Mouse (Mus musculus): ENCODE results near the gene Gnb5. TPM values are rescaled to one million over a fixed set of nuclear protein-coding genes. Genes with fewer than 3 reads are reported as not detected.

Gene Gnb5
- polyA plus RNA-seq, 1 experiment = 24.0 TPM

DNA sequence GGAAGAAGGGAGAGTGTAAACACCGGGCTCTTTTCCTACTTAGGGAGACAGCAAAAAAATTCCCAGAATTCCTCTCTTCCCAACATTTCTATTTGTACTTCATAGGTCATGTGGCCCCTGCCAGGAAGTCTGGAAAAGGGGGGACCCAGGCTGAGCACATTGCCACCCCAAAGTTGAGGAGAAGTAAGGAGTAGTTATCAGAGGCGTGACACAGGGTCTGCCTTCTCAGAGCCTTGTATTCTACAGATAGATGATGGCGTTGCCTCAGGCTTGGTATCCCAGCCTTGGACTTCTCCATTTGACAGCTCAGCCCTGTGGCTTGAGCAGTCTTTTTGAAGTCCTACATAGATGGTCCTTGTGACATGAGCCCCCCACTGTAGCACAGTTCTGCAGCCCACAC is 9.2 kb downstream of the Gnb5 start:
- no peak for TF ChIP-seq POLR2A (IDR thresholded peaks at IDR 0.05; ENCODE audit: low read depth, low read length)
- TF ChIP-seq CTCF (IDR thresholded peaks at IDR 0.05; ENCODE audit: borderline replicate concordance, insufficient read depth, low read length) = no peak
- H3K4me3 ChIP-seq (ENCODE audit: insufficient read depth, low read length) = no peak overlapping the region
- no peak overlapping the region for H3K27ac ChIP-seq (ENCODE audit: insufficient read depth, low read length)
- H3K4me1 ChIP-seq (ENCODE audit: control insufficient read depth, insufficient read depth, low read length) = 0 out of 2 replicates have a peak, but pooled peaks cover 5% of the 10 kb centered on the region

DNA sequence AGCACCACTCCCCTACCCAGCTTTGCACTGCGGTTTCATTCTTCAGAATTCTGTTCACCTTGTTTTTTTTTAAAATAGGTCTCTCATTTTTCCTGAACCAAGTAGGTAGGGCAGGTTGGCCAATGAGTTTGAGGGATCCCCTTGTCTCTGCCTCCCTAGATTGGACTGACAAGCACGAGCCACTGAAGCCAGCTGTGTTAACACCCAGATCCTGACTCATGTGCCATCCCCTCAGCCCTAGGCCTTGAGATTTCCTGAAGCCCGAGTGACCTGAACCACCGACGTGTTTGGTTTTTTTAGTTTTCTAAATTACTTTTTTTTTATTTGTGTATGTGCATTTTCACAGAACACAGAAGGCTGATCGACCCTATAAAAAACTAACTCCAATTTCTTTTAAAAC is 10.7 kb downstream of the Gnb5 start:
- Histone ChIP-seq H3K4me1 (ENCODE audit: control insufficient read depth, insufficient read depth, low read length) (0 out of 2 replicates have a peak, but pooled peaks cover 5% of the 10 kb centered on the region), H3K4me3 (ENCODE audit: insufficient read depth, low read length) (no peak overlapping the region), H3K27ac (ENCODE audit: insufficient read depth, low read length) (no peak overlapping the region)
- TF ChIP-seq POLR2A (IDR thresholded peaks at IDR 0.05; ENCODE audit: low read depth, low read length) (no peak), CTCF (IDR thresholded peaks at IDR 0.05; ENCODE audit: borderline replicate concordance, insufficient read depth, low read length) (no peak)

DNA sequence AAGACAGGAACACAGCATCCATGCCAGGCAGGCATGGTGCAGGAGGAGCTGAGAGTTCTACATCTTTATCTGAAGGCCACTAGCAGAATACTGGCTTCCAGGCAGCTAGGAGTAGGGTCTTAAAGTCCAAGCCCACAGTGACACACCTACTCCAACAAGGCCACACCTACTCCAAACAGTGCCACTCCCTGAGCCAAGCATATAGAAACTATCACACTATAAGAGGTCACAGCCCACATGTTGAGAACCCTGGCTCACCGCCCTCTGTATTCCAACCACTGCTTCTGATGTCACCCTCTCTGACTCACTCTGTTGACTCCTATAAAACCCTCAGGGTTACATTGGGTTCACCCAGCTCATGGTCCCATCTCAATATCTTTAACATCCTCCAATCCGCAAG is 12.1 kb downstream of the Gnb5 start:
- Histone ChIP-seq H3K4me3 (ENCODE audit: insufficient read depth, low read length) (no peak overlapping the region), H3K4me1 (ENCODE audit: control insufficient read depth, insufficient read depth, low read length) (0 out of 2 replicates have a peak, but pooled peaks cover 5% of the 10 kb centered on the region), H3K27ac (ENCODE audit: insufficient read depth, low read length) (no peak overlapping the region)
- no peak for TF ChIP-seq POLR2A (IDR thresholded peaks at IDR 0.05; ENCODE audit: low read depth, low read length)
- TF ChIP-seq CTCF (IDR thresholded peaks at IDR 0.05; ENCODE audit: borderline replicate concordance, insufficient read depth, low read length) = no peak

DNA sequence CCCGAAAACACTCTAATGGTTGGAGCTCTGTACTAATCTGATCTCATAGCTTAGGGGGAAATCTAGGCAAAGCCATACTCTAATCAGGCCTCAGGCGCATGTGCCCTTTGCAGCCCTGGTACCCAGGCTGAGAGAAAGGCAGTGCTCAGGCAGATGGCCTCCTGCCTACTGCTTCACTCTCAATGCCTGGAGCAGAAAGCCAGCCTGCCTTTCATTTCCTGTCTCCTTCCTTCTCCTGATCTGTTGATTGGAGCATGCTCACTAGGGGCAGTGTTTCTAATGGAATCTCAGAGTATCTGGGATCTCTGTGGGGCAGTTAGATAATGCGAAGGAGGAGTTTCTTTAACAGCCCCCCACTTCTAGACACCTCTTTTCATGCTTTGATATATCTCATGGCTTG is 13.3 kb downstream of the Gnb5 start:
- Histone ChIP-seq H3K4me1 (ENCODE audit: control insufficient read depth, insufficient read depth, low read length) (0 out of 2 replicates have a peak, but pooled peaks cover 5% of the 10 kb centered on the region), H3K27ac (ENCODE audit: insufficient read depth, low read length) (no peak overlapping the region), H3K4me3 (ENCODE audit: insufficient read depth, low read length) (no peak overlapping the region)
- TF ChIP-seq POLR2A (IDR thresholded peaks at IDR 0.05; ENCODE audit: low read depth, low read length) (no peak), CTCF (IDR thresholded peaks at IDR 0.05; ENCODE audit: borderline replicate concordance, insufficient read depth, low read length) (no peak)

DNA sequence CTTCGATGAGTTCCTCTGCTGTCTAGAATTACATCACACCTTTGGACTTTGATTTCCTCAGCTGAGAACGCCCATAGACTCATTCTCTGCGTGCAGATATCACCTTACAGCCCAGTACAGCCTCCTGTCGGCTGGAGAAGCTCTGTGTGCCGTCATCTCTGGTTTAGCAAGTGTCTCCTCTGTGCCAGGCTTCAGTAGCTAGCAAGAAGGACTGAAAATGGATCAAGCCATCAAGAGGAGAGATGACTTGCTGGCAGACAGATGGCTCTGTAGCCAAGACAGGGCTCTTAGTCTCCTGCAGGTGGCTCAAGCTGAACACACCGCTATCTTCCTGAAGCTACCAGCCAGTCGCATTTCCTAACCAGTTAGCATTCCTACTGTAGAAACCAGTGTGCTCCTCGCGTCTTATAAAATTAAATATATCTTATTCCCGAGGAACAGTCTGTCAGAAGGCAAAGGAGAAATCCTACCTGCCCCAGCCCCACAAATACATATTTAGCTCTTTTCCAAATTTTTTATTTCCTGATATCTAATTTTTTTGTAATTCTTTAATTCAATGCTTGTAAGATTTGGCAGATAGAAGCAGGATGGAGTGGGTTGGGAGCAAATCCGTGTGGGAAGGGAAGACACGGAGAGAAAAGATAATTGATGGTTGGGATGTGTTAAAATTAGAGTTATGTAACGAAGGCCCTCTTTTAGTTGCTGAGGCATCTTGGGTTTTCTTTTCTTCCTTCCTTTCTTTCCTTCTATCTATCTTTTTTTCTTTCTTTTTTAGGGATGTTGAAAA is 16.2 kb downstream of the Gnb5 start:
- Histone ChIP-seq H3K27ac (ENCODE audit: insufficient read depth, low read length) (no peak overlapping the region), H3K4me3 (ENCODE audit: insufficient read depth, low read length) (no peak overlapping the region), H3K4me1 (ENCODE audit: control insufficient read depth, insufficient read depth, low read length) (0 out of 2 replicates have a peak, but pooled peaks cover 2% of the 10 kb centered on the region)
- no peak for TF ChIP-seq CTCF (IDR thresholded peaks at IDR 0.05; ENCODE audit: borderline replicate concordance, insufficient read depth, low read length)
- TF ChIP-seq POLR2A (IDR thresholded peaks at IDR 0.05; ENCODE audit: low read depth, low read length) = no peak

DNA sequence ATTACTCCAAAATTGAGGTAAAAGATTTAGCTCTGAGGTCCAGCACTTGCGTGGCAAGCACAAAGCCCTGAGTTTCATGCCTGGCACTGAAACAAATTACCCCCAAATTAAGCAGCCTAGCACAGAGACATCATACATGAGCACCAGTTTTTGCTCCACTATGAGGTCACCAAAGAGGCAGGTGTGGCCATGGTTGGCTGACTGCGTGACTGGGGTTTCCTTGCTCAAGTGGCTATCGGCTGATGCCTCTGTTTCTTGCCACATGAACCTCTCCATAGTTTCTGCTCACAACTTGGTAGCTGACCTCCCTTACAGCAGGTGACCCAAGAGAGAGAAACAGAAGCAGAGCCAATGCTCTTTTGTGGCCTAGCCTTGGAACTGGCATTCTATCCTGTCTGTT is 22.0 kb downstream of the Gnb5 start:
- no peak overlapping the region for H3K27ac ChIP-seq (ENCODE audit: insufficient read depth, low read length)
- no peaks in the 10 kb centered on the region for H3K4me1 ChIP-seq (ENCODE audit: control insufficient read depth, insufficient read depth, low read length)
- no peak overlapping the region for H3K4me3 ChIP-seq (ENCODE audit: insufficient read depth, low read length)
- TF ChIP-seq POLR2A (IDR thresholded peaks at IDR 0.05; ENCODE audit: low read depth, low read length) = no peak
- no peak for TF ChIP-seq CTCF (IDR thresholded peaks at IDR 0.05; ENCODE audit: borderline replicate concordance, insufficient read depth, low read length)

DNA sequence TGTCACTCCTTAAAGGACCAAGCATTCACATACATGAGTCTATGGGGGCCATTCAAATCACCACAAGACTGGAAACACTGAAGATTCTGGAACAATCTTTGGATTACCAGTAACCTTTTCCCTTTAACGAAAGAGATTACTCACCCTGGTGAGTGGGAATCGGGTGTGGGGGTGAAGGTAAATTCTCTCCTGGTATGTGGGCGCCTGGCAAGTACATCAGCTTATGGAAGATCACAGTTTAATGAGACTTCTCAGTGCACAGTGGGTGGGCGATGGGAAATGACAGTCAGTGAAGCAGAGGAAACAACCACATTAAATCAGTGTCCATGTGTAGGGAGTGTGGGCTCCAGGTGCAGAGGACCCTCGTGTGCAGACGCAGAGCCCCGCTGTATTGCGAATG is 24.7 kb downstream of the Gnb5 start:
- no peak overlapping the region for H3K4me3 ChIP-seq (ENCODE audit: insufficient read depth, low read length)
- no peak for TF ChIP-seq CTCF (IDR thresholded peaks at IDR 0.05; ENCODE audit: borderline replicate concordance, insufficient read depth, low read length)
- TF ChIP-seq POLR2A (IDR thresholded peaks at IDR 0.05; ENCODE audit: low read depth, low read length) = no peak
- H3K27ac ChIP-seq (ENCODE audit: insufficient read depth, low read length) = no peak overlapping the region
- no peaks in the 10 kb centered on the region for H3K4me1 ChIP-seq (ENCODE audit: control insufficient read depth, insufficient read depth, low read length)

DNA sequence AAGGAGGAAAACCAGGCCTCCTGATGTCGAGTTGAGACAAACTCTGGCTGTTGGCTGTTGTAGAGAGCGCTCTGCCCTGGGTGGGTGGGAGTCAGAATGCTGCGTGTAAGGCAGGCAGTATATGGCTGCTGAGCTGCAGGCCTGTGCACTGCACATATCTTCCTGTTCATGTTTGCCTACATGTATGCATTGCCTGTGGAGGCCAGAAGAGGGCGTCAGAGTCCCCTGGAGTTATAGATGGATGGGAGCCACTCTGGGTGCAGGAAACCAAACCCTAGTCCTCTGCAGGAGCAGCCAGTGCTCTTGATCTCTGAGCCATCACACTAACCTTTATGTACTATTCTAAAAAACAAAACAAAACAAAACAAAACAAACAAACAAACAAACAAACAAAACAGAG is 28.4 kb downstream of the Gnb5 start:
- no peaks in the 10 kb centered on the region for H3K4me1 ChIP-seq (ENCODE audit: control insufficient read depth, insufficient read depth, low read length)
- no peak overlapping the region for H3K4me3 ChIP-seq (ENCODE audit: insufficient read depth, low read length)
- H3K27ac ChIP-seq (ENCODE audit: insufficient read depth, low read length) = no peak overlapping the region
- TF ChIP-seq POLR2A (IDR thresholded peaks at IDR 0.05; ENCODE audit: low read depth, low read length) = no peak
- no peak for TF ChIP-seq CTCF (IDR thresholded peaks at IDR 0.05; ENCODE audit: borderline replicate concordance, insufficient read depth, low read length)

DNA sequence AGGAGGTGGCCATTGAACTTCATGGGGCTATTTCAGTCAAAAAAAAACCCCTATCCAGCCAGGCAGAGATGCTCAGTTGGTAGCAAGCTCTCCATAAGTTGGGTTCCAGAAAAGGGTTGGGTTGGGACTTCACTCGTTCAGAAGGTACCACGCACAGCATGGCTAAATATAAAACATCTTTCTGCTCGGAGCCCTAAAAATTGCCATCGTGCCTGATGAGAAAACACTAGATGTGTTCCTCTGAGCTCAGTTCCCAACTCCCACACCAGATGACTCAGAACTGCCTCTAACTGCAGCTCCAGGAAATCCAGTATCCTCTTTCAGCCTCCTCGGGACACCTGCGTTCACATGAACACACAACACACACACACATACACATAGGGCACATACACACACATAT is 31.9 kb downstream of the Gnb5 start:
- Histone ChIP-seq H3K4me3 (ENCODE audit: insufficient read depth, low read length) (no peak overlapping the region), H3K27ac (ENCODE audit: insufficient read depth, low read length) (no peak overlapping the region), H3K4me1 (ENCODE audit: control insufficient read depth, insufficient read depth, low read length) (0 out of 2 replicates have a peak, but pooled peaks cover 2% of the 10 kb centered on the region)
- TF ChIP-seq CTCF (IDR thresholded peaks at IDR 0.05; ENCODE audit: borderline replicate concordance, insufficient read depth, low read length) (no peak), POLR2A (IDR thresholded peaks at IDR 0.05; ENCODE audit: low read depth, low read length) (no peak)

DNA sequence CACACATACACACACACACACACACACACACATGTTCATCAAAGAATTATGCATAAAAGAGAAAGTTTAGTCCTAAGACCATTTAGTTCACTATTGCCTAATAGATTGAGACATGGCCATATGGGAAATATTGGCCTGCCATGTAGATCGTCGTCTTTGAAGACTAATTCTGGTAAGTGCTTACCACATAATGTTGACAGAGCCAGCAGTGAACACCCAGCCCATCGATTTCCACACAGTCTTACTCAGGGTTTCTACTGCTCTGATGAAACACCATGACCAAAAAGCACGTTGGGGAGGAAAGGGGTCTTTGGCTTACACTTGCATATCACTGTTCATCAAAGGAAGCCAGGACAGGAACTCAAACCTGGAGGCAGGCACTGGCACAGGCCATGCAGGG is 36.3 kb downstream of the Gnb5 start:
- H3K4me3 ChIP-seq (ENCODE audit: insufficient read depth, low read length) = no peak overlapping the region
- H3K4me1 ChIP-seq (ENCODE audit: control insufficient read depth, insufficient read depth, low read length) = 0 out of 2 replicates have a peak, but pooled peaks cover 2% of the 10 kb centered on the region
- TF ChIP-seq POLR2A (IDR thresholded peaks at IDR 0.05; ENCODE audit: low read depth, low read length) = no peak
- TF ChIP-seq CTCF (IDR thresholded peaks at IDR 0.05; ENCODE audit: borderline replicate concordance, insufficient read depth, low read length) = no peak
- no peak overlapping the region for H3K27ac ChIP-seq (ENCODE audit: insufficient read depth, low read length)
